Mouse (Mus musculus) megakaryocyte, embryonic 14.5 days (primary cell): ENCODE measurements at regions not wholly inside any gene's neighbourhood (a gene's known extent, or its start where the extent isn't known, plus 50 kb on each side); places are given as distances from the start of the nearest gene placed in this dataset.

ENCODE experiments used
- FLI1 ChIP-seq: IDR thresholded peaks from 2 replicates; pipeline ENCODE4 v1.6.1; 2012; ENCODE audit warnings: low read length, inconsistent platforms, mixed read lengths
- GATA1 ChIP-seq: IDR thresholded peaks from 3 replicates; pipeline ENCODE4 v1.6.1; 2012; ENCODE audit warnings: mixed read lengths, low read length, inconsistent platforms, borderline replicate concordance

DNA sequence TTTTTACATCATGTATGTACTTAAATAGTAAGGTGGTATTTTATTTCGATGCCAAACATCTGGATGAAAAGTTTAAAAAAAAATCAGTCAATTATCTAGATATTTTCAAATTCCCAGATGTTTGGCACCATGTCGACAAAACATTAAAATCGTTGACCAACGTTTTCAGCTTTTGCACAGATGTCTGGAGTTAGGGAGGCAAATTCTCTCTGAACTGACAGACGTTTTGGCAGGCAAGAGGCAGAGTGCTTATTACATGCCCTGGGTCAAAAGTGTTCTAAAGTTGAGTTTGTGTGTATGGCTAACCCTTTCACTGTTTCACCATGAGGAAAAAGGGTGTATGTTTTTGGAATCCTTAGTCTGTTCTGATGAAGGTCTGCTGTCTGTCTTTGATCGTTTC lies 2028.5 kb downstream of the A830018L16Rik start:
- TF ChIP-seq GATA1, result no peak
- no peak for TF ChIP-seq FLI1
